Mouse (Mus musculus): ENCODE data around the gene Bsdc1.

- TF ChIP-seq CTCF (IDR thresholded peaks at IDR 0.05; ENCODE audit: low read depth, low read length) (no peak), POLR2A (IDR thresholded peaks at IDR 0.05; ENCODE audit: extremely low read depth, insufficient read depth, low read length) (no peak)
Observed at GRCm38 (mm10) chr4:129462118-129462517, 737 bp downstream of the Bsdc1 start.
